14 mouse cellular contexts compared by ENCODE assay signal in genomic region chr16:24880698-24881097, GRCm38 (mm10).
A peak's percentile ranks its signal among the peaks of the same experiment; 100 is the strongest.
DNase-seq lines count a peak whose midpoint lies in the region; ATAC-seq and TF ChIP-seq lines count a peak whose summit lies in the region.
"Had no signal": no experiment of that assay in that cellular context is flagged by ENCODE, and none has a peak within 500 bp of the region (broad histone marks: within the 10 kb centered on the region; RNA-seq: fewer than 3 reads in every experiment).

No protein-coding gene starts in this region.

- 57% methylated on average over 8 of the region's 8 CpGs for WGBS in forebrain, embryonic 13.5 days
- WGBS in forebrain, embryonic 10.5 days: 80% methylated on average over 8 of the region's 8 CpGs
- 43% methylated on average over 8 of the region's 8 CpGs for WGBS in limb, embryonic 14.5 days
- 79% methylated on average over 8 of the region's 8 CpGs for WGBS in limb, embryonic 10.5 days
- WGBS in midbrain, postnatal 0 days: 29% methylated on average over 8 of the region's 8 CpGs

- TF ChIP-seq CTCF in midbrain, postnatal 0 days (IDR thresholded peaks at IDR 0.05): 0 out of 2 replicates have a peak, but pooled peaks have one; percentile 14

- no peaks in the 10 kb centered on the region for H3K9me3 ChIP-seq in forebrain, embryonic 13.5 days (replicated peaks)
- no peaks in the 10 kb centered on the region for H3K9me3 ChIP-seq in forebrain, embryonic 10.5 days
- no peaks in the 10 kb centered on the region for H3K9me3 ChIP-seq in limb, embryonic 14.5 days (ENCODE audit: control insufficient read depth, low read length)
- H3K9me3 ChIP-seq in limb, embryonic 10.5 days (replicated peaks): no peaks in the 10 kb centered on the region
- H3K9me3 ChIP-seq in midbrain, postnatal 0 days (ENCODE audit: low read length): no peaks in the 10 kb centered on the region
- H3K9me3 ChIP-seq: heart, embryonic 13.5 days had no signal

- no peak overlapping the region for H3K27ac ChIP-seq in forebrain, embryonic 13.5 days
- H3K27ac ChIP-seq in forebrain, embryonic 10.5 days: no peak overlapping the region
- no peak overlapping the region for H3K27ac ChIP-seq in limb, embryonic 14.5 days (replicated peaks; ENCODE audit: low read depth, low read length)
- H3K27ac ChIP-seq in limb, embryonic 10.5 days: no peak overlapping the region
- H3K27ac ChIP-seq in midbrain, postnatal 0 days (ENCODE audit: low read depth, low read length): no peak overlapping the region
- H3K27ac ChIP-seq: heart, embryonic 13.5 days; kidney, postnatal 0 days had no signal

- DNase-seq in forebrain, embryonic 10.5 days (ENCODE audit: extremely low spot score, low spot score): no peak
- DNase-seq in limb, embryonic 14.5 days (ENCODE audit: low spot score): peak; percentile 55
- no peak for DNase-seq in limb, embryonic 10.5 days (ENCODE audit: low spot score)
- DNase-seq in layer of hippocampus, adult 9-11 months: peak; percentile 34
- peak; percentile 18 for DNase-seq in midbrain, postnatal 0 days (ENCODE audit: low spot score)
- no peak for DNase-seq in thymus, postnatal 25 days
- no peak for DNase-seq in adrenal gland, adult 2 months
- DNase-seq: cerebellum, postnatal 10 days; lung, adult 18-20 months had no signal

- H3K4me2 ChIP-seq in forebrain, embryonic 13.5 days: no peak overlapping the region
- no peak overlapping the region for H3K4me2 ChIP-seq in limb, embryonic 14.5 days (replicated peaks; ENCODE audit: low read depth, low read length, severe bottlenecking)
- H3K4me2 ChIP-seq in midbrain, postnatal 0 days (ENCODE audit: low read depth, low read length, poor library complexity, severe bottlenecking): no peak overlapping the region
- H3K4me2 ChIP-seq: heart, embryonic 13.5 days had no signal

- 0 out of 2 replicates have a peak, but pooled peaks cover 6% of the 10 kb centered on the region for H3K4me1 ChIP-seq in forebrain, embryonic 13.5 days
- H3K4me1 ChIP-seq in forebrain, embryonic 10.5 days: no peaks in the 10 kb centered on the region
- no peaks in the 10 kb centered on the region for H3K4me1 ChIP-seq in limb, embryonic 14.5 days (ENCODE audit: control insufficient read depth, insufficient read depth, low read length)
- H3K4me1 ChIP-seq in limb, embryonic 10.5 days: no peaks in the 10 kb centered on the region
- H3K4me1 ChIP-seq in midbrain, postnatal 0 days (ENCODE audit: insufficient read depth, low read length): no peaks in the 10 kb centered on the region

- TF ChIP-seq POLR2A in limb, embryonic 14.5 days (IDR thresholded peaks at IDR 0.05; ENCODE audit: borderline replicate concordance, extremely low read depth, insufficient read depth, insufficient read length): no peak

- no peaks in the 10 kb centered on the region for H3K36me3 ChIP-seq in forebrain, embryonic 13.5 days (ENCODE audit: poor library complexity, severe bottlenecking)
- H3K36me3 ChIP-seq in forebrain, embryonic 10.5 days (replicated peaks): no peaks in the 10 kb centered on the region
- H3K36me3 ChIP-seq in limb, embryonic 14.5 days (ENCODE audit: control insufficient read depth, insufficient read depth, low read length): no peaks in the 10 kb centered on the region
- H3K36me3 ChIP-seq in limb, embryonic 10.5 days: no peaks in the 10 kb centered on the region
- H3K36me3 ChIP-seq in midbrain, postnatal 0 days (ENCODE audit: insufficient read depth, low read length): no peaks in the 10 kb centered on the region
- H3K36me3 ChIP-seq: G1E; heart, embryonic 13.5 days had no signal

- H3K4me3 ChIP-seq in forebrain, embryonic 13.5 days: no peak overlapping the region
- H3K4me3 ChIP-seq in forebrain, embryonic 10.5 days: no peak overlapping the region
- H3K4me3 ChIP-seq in limb, embryonic 14.5 days (replicated peaks; ENCODE audit: low read length): no peak overlapping the region
- no peak overlapping the region for H3K4me3 ChIP-seq in limb, embryonic 10.5 days
- H3K4me3 ChIP-seq in midbrain, postnatal 0 days (ENCODE audit: low read depth, low read length): no peak overlapping the region
- H3K4me3 ChIP-seq: heart, embryonic 13.5 days had no signal

- H3K27me3 ChIP-seq in forebrain, embryonic 13.5 days: no peaks in the 10 kb centered on the region
- H3K27me3 ChIP-seq in forebrain, embryonic 10.5 days (ENCODE audit: poor library complexity, severe bottlenecking): no peaks in the 10 kb centered on the region
- no peaks in the 10 kb centered on the region for H3K27me3 ChIP-seq in limb, embryonic 14.5 days (ENCODE audit: control insufficient read depth, insufficient read depth, low read length)
- no peaks in the 10 kb centered on the region for H3K27me3 ChIP-seq in limb, embryonic 10.5 days (ENCODE audit: low read depth, poor library complexity, severe bottlenecking)
- no peaks in the 10 kb centered on the region for H3K27me3 ChIP-seq in midbrain, postnatal 0 days (ENCODE audit: insufficient read depth, low read length)
- H3K27me3 ChIP-seq: heart, embryonic 13.5 days had no signal

- H3K9ac ChIP-seq in forebrain, embryonic 13.5 days: no peak overlapping the region
- no peak overlapping the region for H3K9ac ChIP-seq in limb, embryonic 14.5 days (ENCODE audit: low read depth, low read length, severe bottlenecking)
- no peak overlapping the region for H3K9ac ChIP-seq in midbrain, postnatal 0 days (replicated peaks; ENCODE audit: low read length, poor library complexity, severe bottlenecking)
- H3K9ac ChIP-seq: heart, embryonic 13.5 days had no signal

- ATAC-seq in forebrain, embryonic 13.5 days: peak; percentile 61; the same call in 1 of the 2 replicates
- ATAC-seq in limb, embryonic 14.5 days (ENCODE audit: low FRiP score, low read depth): no peak
- ATAC-seq in midbrain, postnatal 0 days (ENCODE audit: low FRiP score): 0 out of 2 replicates have a peak, but pooled peaks have one; percentile 27
- ATAC-seq: activated CD4-positive, CD25-positive, alpha-beta regulatory T cell, adult 4 months had no signal

Comparison
In these comparisons a context has a peak if more than half of its experiments do, and no peak if none do; other contexts are left out.
1. DNase-seq: peak in limb, embryonic 14.5 days (single experiment), layer of hippocampus, adult 9-11 months (single experiment) and midbrain, postnatal 0 days (single experiment); none in forebrain, embryonic 10.5 days (single experiment), limb, embryonic 10.5 days (single experiment), thymus, postnatal 25 days (single experiment) and adrenal gland, adult 2 months (single experiment).